Mouse (Mus musculus) thymus, postnatal 14 days (tissue): ENCODE data around the gene Bcat1.

Experiments
- DNase-seq: peaks from one replicate; pipeline ENCODE4 v3.0.0; 2021

Bcat1 gene

GRCm38 (mm10) chr6:145002094-145002936 is 73.7 kb downstream of the Bcat1 start:
- DNase-seq, result no peak

GRCm38 (mm10) chr6:145001493-145001892 is 74.5 kb downstream of the Bcat1 start:
- DNase-seq, result no peak

GRCm38 (mm10) chr6:144997229-144997628 is 78.8 kb downstream of the Bcat1 start:
- peak; percentile 11 for DNase-seq

GRCm38 (mm10) chr6:144992111-144992510 is 83.9 kb downstream of the Bcat1 start:
- DNase-seq, result no peak

GRCm38 (mm10) chr6:144989193-144989592 is 86.8 kb downstream of the Bcat1 start:
- DNase-seq, result no peak

GRCm38 (mm10) chr6:144987676-144988075 is 88.3 kb downstream of the Bcat1 start:
- no peak for DNase-seq

GRCm38 (mm10) chr6:144987216-144987615 is 88.8 kb downstream of the Bcat1 start:
- DNase-seq, result peak; percentile 49

GRCm38 (mm10) chr6:144984221-144984620 is 91.8 kb downstream of the Bcat1 start:
- no peak for DNase-seq

GRCm38 (mm10) chr6:144982093-144982492 is 93.9 kb downstream of the Bcat1 start:
- DNase-seq, result no peak

- no peak for DNase-seq
Observed at GRCm38 (mm10) chr6:144972351-144972750, 103.6 kb downstream of the Bcat1 start.

GRCm38 (mm10) chr6:144970900-144971299 is 105.1 kb downstream of the Bcat1 start:
- peak; percentile 43 for DNase-seq

GRCm38 (mm10) chr6:144967536-144967935 is 108.4 kb downstream of the Bcat1 start:
- no peak for DNase-seq

GRCm38 (mm10) chr6:144964205-144964604 is 111.8 kb downstream of the Bcat1 start:
- DNase-seq, result no peak

- DNase-seq, result peak; percentile 14
Observed at GRCm38 (mm10) chr6:144963156-144963555, 112.8 kb downstream of the Bcat1 start.

GRCm38 (mm10) chr6:144962013-144962354 is 114.0 kb downstream of the Bcat1 start:
- DNase-seq, result peak; percentile 30

- DNase-seq, result peak; percentile 11
Observed at GRCm38 (mm10) chr6:144961253-144962012, 114.6 kb downstream of the Bcat1 start.

- DNase-seq, result no peak
Observed at GRCm38 (mm10) chr6:144955887-144956547, 120.0 kb downstream of the Bcat1 start.

GRCm38 (mm10) chr6:144952885-144953284 is 123.1 kb downstream of the Bcat1 start:
- DNase-seq, result no peak

GRCm38 (mm10) chr6:144944435-144945365 is 131.3 kb downstream of the Bcat1 start:
- DNase-seq, result no peak
